Mouse (Mus musculus) kidney, postnatal 0 days (tissue): ENCODE data around the gene Tppp2. TPM values are rescaled to one million over a fixed set of nuclear protein-coding genes. Genes with fewer than 3 reads are reported as not detected.
A peak's percentile ranks its signal among the peaks of the same experiment; 100 is the strongest.

Source experiments
- ATAC-seq: fragments of 200-750 bp; cut with Nextera tagmentation; replicated peaks from 2 replicates; pipeline ENCODE4 v1.8.0; 2017; ENCODE audit warnings: low read depth, moderate number of reproducible peaks, moderate TSS enrichment, moderate library complexity; ENCODE audit not compliant: low FRiP score
- DNase-seq: peaks from one replicate; pipeline ENCODE4 v3.0.0-alpha.2; 2016; ENCODE audit warnings: low spot score
- H3K27ac ChIP-seq: fragments of 300-500 bp; sonication (generic); 2 replicates; pipeline ENCODE4 v1.5.1; 2014; ENCODE audit warnings: mild to moderate bottlenecking
- H3K27me3 ChIP-seq: fragments of 300-500 bp; sonication (generic); 2 replicates; pipeline ENCODE4 v1.6.1; 2014; ENCODE audit warnings: low read length, mixed read lengths; ENCODE audit not compliant: insufficient read depth
- H3K36me3 ChIP-seq: fragments of 300-500 bp; sonication (generic); 2 replicates; pipeline ENCODE4 v1.6.1; 2014; ENCODE audit warnings: low read length, mixed read lengths; ENCODE audit not compliant: insufficient read depth
- H3K4me1 ChIP-seq: fragments of 300-500 bp; sonication (generic); replicated peaks from 2 replicates; pipeline ENCODE4 v1.6.1; 2014; ENCODE audit warnings: antibody characterized with exemption, low read length, mixed read lengths; ENCODE audit not compliant: insufficient read depth
- H3K4me2 ChIP-seq: fragments of 300-500 bp; sonication (generic); 2 replicates; pipeline ENCODE4 v1.6.1; 2014; ENCODE audit warnings: mild to moderate bottlenecking, low read length, moderate library complexity, mixed read lengths
- H3K4me3 ChIP-seq: fragments of 300-500 bp; sonication (generic); replicated peaks from 2 replicates; pipeline ENCODE4 v1.5.1; 2014; ENCODE audit warnings: low read depth, low read length
- H3K9ac ChIP-seq: fragments of 300-500 bp; sonication (generic); 2 replicates; pipeline ENCODE4 v1.6.1; 2014; ENCODE audit warnings: low read depth, low read length
- H3K9me3 ChIP-seq: fragments of 300-500 bp; sonication (generic); replicated peaks from 2 replicates; pipeline ENCODE4 v1.6.1; 2016; ENCODE audit warnings: low read length, inconsistent platforms, mixed read lengths
- CTCF ChIP-seq: IDR thresholded peaks from 2 replicates; pipeline ENCODE4 v1.5.1; 2016; ENCODE audit warnings: antibody characterized with exemption, low read depth, mild to moderate bottlenecking, moderate library complexity
- WGBS: fragments of 180-500 bp; shearing (Covaris S2); extraction: QIAGEN DNeasy Blood & Tissue Kit; methylation state at CpG from one replicate; pipeline ENCODE4 v1.1.7; 2014; 5-methylcytosine and 5-hydroxymethylcytosine counted together
- polyA plus RNA-seq: library from polyadenylated mRNA; unstranded; fragments of >200 nt; fragmentation: Nextera tagmentation; extraction: Ambion mirVana; gene quantifications from 2 replicates; pipeline ENCODE4 v1.2.1, GENCODE M21; 2015

The Tppp2 gene
- polyA plus RNA-seq, 1 experiment from 2014 or later: not detected

DNA sequence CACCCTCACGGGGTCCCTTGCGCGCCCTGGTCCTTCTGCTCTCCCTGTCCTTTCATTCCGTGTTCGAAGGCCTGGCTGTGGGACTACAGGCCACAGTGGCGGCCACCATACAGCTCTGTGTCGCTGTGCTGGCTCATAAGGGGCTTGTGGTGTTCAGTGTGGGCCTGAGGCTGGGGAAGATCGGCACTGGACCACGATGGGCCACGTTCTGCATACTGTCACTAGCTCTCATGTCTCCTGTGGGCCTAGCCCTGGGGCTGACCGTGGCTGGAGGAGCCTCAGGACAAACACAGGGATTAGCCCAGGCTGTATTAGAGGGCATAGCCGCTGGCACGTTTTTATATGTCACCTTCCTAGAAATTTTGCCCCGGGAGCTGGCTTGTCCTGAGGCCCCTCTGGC, 23.2 kb upstream of the Tppp2 start:
- Histone ChIP-seq H3K4me3 (no peak overlapping the region), H3K4me1 (no peaks in the 10 kb centered on the region), H3K27me3 (no peaks in the 10 kb centered on the region), H3K4me2 (no peak overlapping the region), H3K27ac (no peak overlapping the region), H3K36me3 (peaks cover 17% of the 10 kb centered on the region), H3K9me3 (no peaks in the 10 kb centered on the region), H3K9ac (no peak overlapping the region)
- 85% methylated on average over 14 of the region's 14 CpGs for WGBS
- DNase-seq (no peak), ATAC-seq (no peak)
- no peak for TF ChIP-seq CTCF

DNA sequence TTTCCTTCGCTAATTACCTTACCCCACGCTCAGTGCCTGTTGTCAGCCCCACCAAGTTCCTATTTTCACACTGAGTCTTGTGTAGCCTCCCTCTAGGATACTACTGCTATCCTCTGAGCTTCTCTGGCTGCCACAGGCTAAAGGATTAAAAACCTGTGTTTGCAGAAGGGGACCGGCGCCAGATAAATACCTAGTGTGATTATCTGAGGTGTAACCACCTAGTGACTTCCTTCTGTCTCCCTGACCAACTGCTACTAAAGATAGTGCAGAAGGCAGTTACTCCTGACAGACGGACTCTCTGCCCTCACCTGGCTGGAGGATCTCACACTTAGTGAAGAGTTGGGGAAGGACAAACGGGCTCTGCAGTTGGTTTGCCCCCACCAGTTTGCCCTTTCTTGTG, 22.2 kb upstream of the Tppp2 start:
- no peak for TF ChIP-seq CTCF
- H3K27ac ChIP-seq: no peak overlapping the region
- WGBS: 87% methylated on average over 6 of the region's 6 CpGs
- no peaks in the 10 kb centered on the region for H3K9me3 ChIP-seq
- H3K36me3 ChIP-seq: peaks cover 12% of the 10 kb centered on the region
- DNase-seq: no peak
- H3K27me3 ChIP-seq: no peaks in the 10 kb centered on the region
- H3K4me2 ChIP-seq: no peak overlapping the region
- no peak overlapping the region for H3K9ac ChIP-seq
- no peak for ATAC-seq
- H3K4me1 ChIP-seq: no peaks in the 10 kb centered on the region
- no peak overlapping the region for H3K4me3 ChIP-seq

DNA sequence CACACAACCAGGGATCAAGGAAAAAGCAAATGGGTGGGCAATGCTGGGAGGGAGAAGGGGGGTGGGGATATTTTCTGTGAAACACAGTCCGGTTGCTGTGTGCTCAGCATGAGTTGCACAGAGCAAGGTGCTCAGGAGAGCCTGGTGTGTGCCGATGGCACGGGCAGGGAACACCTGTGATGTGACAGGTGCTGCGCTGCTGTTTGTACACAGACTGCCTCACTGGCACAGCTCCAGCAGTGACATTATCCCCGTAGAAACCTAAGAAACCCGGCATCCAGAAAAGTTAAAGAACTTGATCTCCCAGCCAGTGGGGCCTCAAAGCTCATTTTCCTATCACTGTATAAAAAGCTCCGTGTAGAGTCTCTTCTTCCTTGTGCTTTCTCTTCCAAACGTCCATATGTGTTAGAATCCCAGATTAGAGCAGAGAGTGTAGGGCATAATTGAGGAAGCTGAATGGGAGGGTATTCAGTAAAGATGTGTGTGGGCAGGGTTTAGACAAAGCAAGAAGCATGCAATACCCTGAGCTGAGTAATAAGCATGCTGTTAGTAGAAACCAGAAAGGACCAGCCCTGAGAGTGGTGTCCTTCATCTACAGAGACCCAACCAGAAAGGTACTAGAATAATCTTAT, 21.6 kb upstream of the Tppp2 start:
- no peak for TF ChIP-seq CTCF
- ATAC-seq: no peak
- 82% methylated on average over 8 of the region's 8 CpGs for WGBS

DNA sequence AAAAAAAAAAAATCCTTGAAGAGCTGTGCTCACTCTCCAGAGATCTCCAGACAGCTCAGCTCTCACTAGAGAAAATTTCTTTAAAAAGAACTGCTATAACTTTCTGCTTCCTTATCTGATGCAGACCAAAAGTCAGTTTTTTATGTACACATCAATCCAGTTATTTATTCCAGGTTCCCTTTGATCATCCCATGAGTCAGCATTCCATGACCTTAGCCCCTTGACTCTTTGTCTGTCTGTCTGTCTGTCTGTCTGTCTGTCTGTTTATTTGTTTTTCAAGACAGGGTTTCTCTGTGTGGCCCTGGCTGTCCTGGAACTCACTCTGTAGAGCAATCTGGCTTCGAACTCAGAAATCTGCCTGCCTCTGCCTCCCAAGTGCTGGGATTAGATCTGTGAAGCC, 18.9 kb upstream of the Tppp2 start:
- ATAC-seq: no peak
- Histone ChIP-seq H3K4me2 (no peak overlapping the region), H3K27ac (no peak overlapping the region), H3K9ac (no peak overlapping the region), H3K27me3 (no peaks in the 10 kb centered on the region), H3K4me3 (no peak overlapping the region), H3K9me3 (no peaks in the 10 kb centered on the region), H3K4me1 (no peaks in the 10 kb centered on the region), H3K36me3 (no peaks in the 10 kb centered on the region)
- 97% methylated on average over 1 of the region's 1 CpGs for WGBS
- DNase-seq: no peak
- TF ChIP-seq CTCF: no peak

More for the DNA sequence above, 21.6 kb upstream of the Tppp2 start:
- Histone ChIP-seq H3K9me3 (no peaks in the 10 kb centered on the region), H3K27me3 (no peaks in the 10 kb centered on the region), H3K4me2 (no peak overlapping the region), H3K4me3 (no peak overlapping the region), H3K4me1 (no peaks in the 10 kb centered on the region), H3K36me3 (peaks cover 5% of the 10 kb centered on the region), H3K9ac (no peak overlapping the region), H3K27ac (no peak overlapping the region)
- DNase-seq: no peak

- H3K4me3 ChIP-seq: no peak overlapping the region
- TF ChIP-seq CTCF: peak; percentile 96
- H3K4me1 ChIP-seq: no peaks in the 10 kb centered on the region
- ATAC-seq (peak; percentile 73; the same call in 1 of the 2 replicates), DNase-seq (peak; percentile 85)
- H3K27me3 ChIP-seq: no peaks in the 10 kb centered on the region
- no peak overlapping the region for H3K27ac ChIP-seq
- H3K9me3 ChIP-seq: no peaks in the 10 kb centered on the region
- no peak overlapping the region for H3K4me2 ChIP-seq
- WGBS: 61% methylated on average over 9 of the region's 9 CpGs
- H3K9ac ChIP-seq: no peak overlapping the region
- no peaks in the 10 kb centered on the region for H3K36me3 ChIP-seq
Measured at GRCm38 (mm10) chr14:51902806-51903710, 15.2 kb upstream of the Tppp2 start.

DNA sequence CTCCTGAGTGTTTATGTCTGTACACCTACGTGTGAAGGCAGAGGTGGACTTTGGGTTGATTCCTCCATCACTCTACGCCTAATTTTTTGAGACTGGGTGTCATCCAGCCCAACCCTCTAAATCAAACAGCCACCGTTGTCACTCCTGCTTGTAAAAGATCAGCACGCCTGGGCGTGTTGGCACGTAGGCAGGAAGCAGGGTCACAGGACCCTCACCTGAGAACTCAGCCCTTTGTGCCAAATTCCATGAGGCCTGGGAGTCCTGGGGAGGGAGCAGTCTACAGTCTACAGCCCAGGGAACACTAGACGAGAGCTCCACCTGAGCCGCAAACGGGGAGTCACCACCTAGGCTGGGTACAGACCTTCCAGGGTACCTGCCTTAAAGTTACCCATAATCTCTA, 14.4 kb upstream of the Tppp2 start:
- no peaks in the 10 kb centered on the region for H3K9me3 ChIP-seq
- no peak overlapping the region for H3K27ac ChIP-seq
- no peak overlapping the region for H3K4me3 ChIP-seq
- no peak for DNase-seq
- ATAC-seq: no peak
- H3K4me2 ChIP-seq: no peak overlapping the region
- TF ChIP-seq CTCF: no peak
- H3K27me3 ChIP-seq: no peaks in the 10 kb centered on the region
- no peaks in the 10 kb centered on the region for H3K36me3 ChIP-seq
- 76% methylated on average over 9 of the region's 9 CpGs for WGBS
- no peaks in the 10 kb centered on the region for H3K4me1 ChIP-seq
- no peak overlapping the region for H3K9ac ChIP-seq
